Mouse (Mus musculus) limb, embryonic 12.5 days (tissue): ENCODE measurements around the gene Gramd4. TPM values are rescaled to one million over a fixed set of nuclear protein-coding genes. Genes with fewer than 3 reads are reported as not detected.
"Not testable (repeated sequence)": the region's sequence is repeated elsewhere in the genome, so short reads cannot be mapped to it uniquely, and the experiment has no call there.

ENCODE experiments used
- ATAC-seq: fragments of 200-750 bp; cut with Nextera tagmentation; 2 replicates; pipeline ENCODE4 v1.8.0; 2017; ENCODE audit warnings: low read depth, moderate TSS enrichment; ENCODE audit not compliant: insufficient number of reproducible peaks, insufficient read depth, low FRiP score, low TSS enrichment
- H3K27ac ChIP-seq: fragments of 300-500 bp; sonication (generic); 2 replicates; pipeline ENCODE4 v1.5.1; 2016; ENCODE audit warnings: mild to moderate bottlenecking, moderate library complexity
- H3K27me3 ChIP-seq: fragments of 300-500 bp; sonication (generic); 2 replicates; pipeline ENCODE4 v1.6.1; 2016; ENCODE audit warnings: mild to moderate bottlenecking, moderate library complexity
- H3K36me3 ChIP-seq: fragments of 300-500 bp; sonication (generic); 2 replicates; pipeline ENCODE4 v1.6.1; 2016; ENCODE audit warnings: mild to moderate bottlenecking, moderate library complexity
- H3K4me1 ChIP-seq: fragments of 300-500 bp; sonication (generic); replicated peaks from 2 replicates; pipeline ENCODE4 v1.6.1; 2016
- H3K4me2 ChIP-seq: fragments of 300-500 bp; sonication (generic); 2 replicates; pipeline ENCODE4 v1.6.1; 2016; ENCODE audit warnings: mild to moderate bottlenecking, moderate library complexity
- H3K4me3 ChIP-seq: fragments of 300-500 bp; sonication (generic); replicated peaks from 2 replicates; pipeline ENCODE4 v1.5.1; 2016; ENCODE audit warnings: mild to moderate bottlenecking
- H3K9ac ChIP-seq: fragments of 300-500 bp; sonication (generic); replicated peaks from 2 replicates; pipeline ENCODE4 v1.6.1; 2016; ENCODE audit warnings: mild to moderate bottlenecking, moderate library complexity
- H3K9me3 ChIP-seq: fragments of 300-500 bp; sonication (generic); 2 replicates; pipeline ENCODE4 v1.6.1; 2016; ENCODE audit warnings: mild to moderate bottlenecking, moderate library complexity
- WGBS: fragments of 180-500 bp; shearing (Covaris S2); methylation state at CpG from one replicate; pipeline ENCODE4 v1.1.7; 2016; 5-methylcytosine and 5-hydroxymethylcytosine counted together
- polyA plus RNA-seq: library from polyadenylated mRNA; unstranded; fragments of >200 nt; fragmentation: Nextera tagmentation; extraction: Ambion mirVana; gene quantifications from 2 replicates; pipeline ENCODE4 v1.2.1, GENCODE M21; 2016

The Gramd4 gene
- polyA plus RNA-seq, 1 experiment from 2014 or later: 19.2 TPM

GRCm38 (mm10) chr15:86176166-86176565, 118.7 kb downstream of the Gramd4 start:
- 73% methylated on average over 10 of the region's 10 CpGs for WGBS
- Histone ChIP-seq H3K4me1 (peaks cover 34% of the 10 kb centered on the region), H3K9ac (no peak overlapping the region), H3K27me3 (no peaks in the 10 kb centered on the region), H3K4me3 (no peak overlapping the region), H3K9me3 (no peaks in the 10 kb centered on the region), H3K27ac (no peak overlapping the region), H3K4me2 (no peak overlapping the region), H3K36me3 (no peaks in the 10 kb centered on the region)
- ATAC-seq: no peak

GRCm38 (mm10) chr15:86176771-86177702, 119.5 kb downstream of the Gramd4 start:
- Histone ChIP-seq H3K4me1 (peaks cover 30% of the 10 kb centered on the region), H3K9ac (no peak overlapping the region), H3K27me3 (no peaks in the 10 kb centered on the region), H3K4me2 (no peak overlapping the region), H3K36me3 (no peaks in the 10 kb centered on the region), H3K9me3 (no peaks in the 10 kb centered on the region), H3K4me3 (no peak overlapping the region), H3K27ac (no peak overlapping the region)
- whole genome bisulfite sequencing: 81% methylated on average over 22 of the region's 22 CpGs
- ATAC-seq: no peak

GRCm38 (mm10) chr15:86177703-86178251, 120.3 kb downstream of the Gramd4 start:
- H3K9ac ChIP-seq, H3K27me3 ChIP-seq, H3K4me3 ChIP-seq, ATAC-seq, H3K36me3 ChIP-seq, H3K9me3 ChIP-seq, H3K4me2 ChIP-seq, H3K27ac ChIP-seq: not testable (repeated sequence)
- H3K4me1 ChIP-seq: peaks cover 29% of the 10 kb centered on the region
- WGBS: 88% methylated on average over 2 of the region's 2 CpGs

- no peak for ATAC-seq
- no peak overlapping the region for H3K4me3 ChIP-seq
- H3K27ac ChIP-seq: no peak overlapping the region
- whole genome bisulfite sequencing: 87% methylated on average over 6 of the region's 6 CpGs
- H3K4me2 ChIP-seq: no peak overlapping the region
- peaks cover 21% of the 10 kb centered on the region for H3K4me1 ChIP-seq
- no peaks in the 10 kb centered on the region for H3K9me3 ChIP-seq
- H3K9ac ChIP-seq: no peak overlapping the region
- no peaks in the 10 kb centered on the region for H3K27me3 ChIP-seq
- no peaks in the 10 kb centered on the region for H3K36me3 ChIP-seq
Observed at GRCm38 (mm10) chr15:86178594-86178993, 121.1 kb downstream of the Gramd4 start.

GRCm38 (mm10) chr15:86180427-86180826, 122.9 kb downstream of the Gramd4 start:
- no peaks in the 10 kb centered on the region for H3K9me3 ChIP-seq
- H3K36me3 ChIP-seq: no peaks in the 10 kb centered on the region
- WGBS: 87% methylated on average over 4 of the region's 4 CpGs
- H3K4me2 ChIP-seq: no peak overlapping the region
- no peak overlapping the region for H3K9ac ChIP-seq
- no peaks in the 10 kb centered on the region for H3K27me3 ChIP-seq
- H3K27ac ChIP-seq: no peak overlapping the region
- peaks cover 23% of the 10 kb centered on the region for H3K4me1 ChIP-seq
- H3K4me3 ChIP-seq: no peak overlapping the region
- ATAC-seq: no peak

GRCm38 (mm10) chr15:86181321-86181720, 123.8 kb downstream of the Gramd4 start:
- not testable (repeated sequence) for H3K36me3 ChIP-seq, H3K27ac ChIP-seq, H3K9ac ChIP-seq, H3K4me3 ChIP-seq, H3K27me3 ChIP-seq, H3K4me2 ChIP-seq, ATAC-seq, H3K9me3 ChIP-seq
- peaks cover 28% of the 10 kb centered on the region for H3K4me1 ChIP-seq
- 97% methylated on average over 3 of the region's 3 CpGs for WGBS

GRCm38 (mm10) chr15:86181941-86182439, 124.5 kb downstream of the Gramd4 start:
- H3K4me3 ChIP-seq: no peak overlapping the region
- peaks cover 4% of the 10 kb centered on the region for H3K27me3 ChIP-seq
- H3K4me2 ChIP-seq: no peak overlapping the region
- H3K27ac ChIP-seq: peak overlapping the region; percentile 9; the same call in 1 of the 2 replicates
- H3K4me1 ChIP-seq: peaks cover 29% of the 10 kb centered on the region
- no peaks in the 10 kb centered on the region for H3K36me3 ChIP-seq
- H3K9ac ChIP-seq: no peak overlapping the region
- 47% methylated on average over 11 of the region's 11 CpGs for WGBS
- ATAC-seq: no peak
- no peaks in the 10 kb centered on the region for H3K9me3 ChIP-seq

GRCm38 (mm10) chr15:86182646-86183045, 125.2 kb downstream of the Gramd4 start:
- H3K4me3 ChIP-seq: no peak overlapping the region
- H3K4me2 ChIP-seq: no peak overlapping the region
- H3K9me3 ChIP-seq: no peaks in the 10 kb centered on the region
- H3K9ac ChIP-seq: no peak overlapping the region
- H3K27me3 ChIP-seq: peaks cover 4% of the 10 kb centered on the region
- 58% methylated on average over 13 of the region's 13 CpGs for WGBS
- no peaks in the 10 kb centered on the region for H3K36me3 ChIP-seq
- H3K27ac ChIP-seq: peak overlapping the region; percentile 9; the same call in 1 of the 2 replicates
- ATAC-seq: no peak
- H3K4me1 ChIP-seq: peaks cover 29% of the 10 kb centered on the region

- ATAC-seq: no peak
- peaks cover 4% of the 10 kb centered on the region for H3K27me3 ChIP-seq
- H3K4me2 ChIP-seq: no peak overlapping the region
- H3K27ac ChIP-seq: no peak overlapping the region
- WGBS: 94% methylated on average over 8 of the region's 8 CpGs
- H3K9me3 ChIP-seq: no peaks in the 10 kb centered on the region
- no peaks in the 10 kb centered on the region for H3K36me3 ChIP-seq
- H3K4me1 ChIP-seq: peaks cover 29% of the 10 kb centered on the region
- H3K9ac ChIP-seq: no peak overlapping the region
- H3K4me3 ChIP-seq: no peak overlapping the region
Observed at GRCm38 (mm10) chr15:86183484-86183883, 126.0 kb downstream of the Gramd4 start.

GRCm38 (mm10) chr15:86184071-86184470, 126.6 kb downstream of the Gramd4 start:
- Histone ChIP-seq H3K9me3 (no peaks in the 10 kb centered on the region), H3K27ac (no peak overlapping the region), H3K9ac (no peak overlapping the region), H3K36me3 (no peaks in the 10 kb centered on the region), H3K4me3 (peak overlapping the region; percentile 91), H3K4me2 (peak overlapping the region; percentile 75), H3K4me1 (peaks cover 31% of the 10 kb centered on the region), H3K27me3 (peaks cover 4% of the 10 kb centered on the region)
- 65% methylated on average over 5 of the region's 5 CpGs for WGBS
- ATAC-seq: no peak

GRCm38 (mm10) chr15:86184851-86185688, 127.6 kb downstream of the Gramd4 start:
- no peaks in the 10 kb centered on the region for H3K36me3 ChIP-seq
- peaks cover 33% of the 10 kb centered on the region for H3K4me1 ChIP-seq
- no peaks in the 10 kb centered on the region for H3K9me3 ChIP-seq

More at GRCm38 (mm10) chr15:86184851-86185688, 127.6 kb downstream of the Gramd4 start:
- H3K4me2 ChIP-seq: peak overlapping the region; percentile 75
- peak overlapping the region; percentile 91 for H3K4me3 ChIP-seq
- under 1% methylated on average over 70 of the region's 70 CpGs for WGBS
- peak overlapping the region; percentile 94 for H3K9ac ChIP-seq
- peak; percentile 28 for ATAC-seq
- H3K27ac ChIP-seq: peak overlapping the region; percentile 85
- peaks cover 4% of the 10 kb centered on the region for H3K27me3 ChIP-seq
